Mouse (Mus musculus): ENCODE measurements around the gene Pde11a.

Gene Pde11a

GRCm38 (mm10) chr2:76088413-76088812, 250.2 kb downstream of the Pde11a start:
- DNase-seq, result no peak

- no peak for DNase-seq
Observed at GRCm38 (mm10) chr2:76087170-76087569, 251.4 kb downstream of the Pde11a start.

- DNase-seq, result no peak
Observed at GRCm38 (mm10) chr2:76084982-76085381, 253.6 kb downstream of the Pde11a start.

- DNase-seq, result no peak
Observed at GRCm38 (mm10) chr2:76083901-76084300, 254.7 kb downstream of the Pde11a start.

GRCm38 (mm10) chr2:76083396-76083795, 255.2 kb downstream of the Pde11a start:
- DNase-seq, result no peak

- DNase-seq, result no peak
Observed at GRCm38 (mm10) chr2:76081991-76082390, 256.6 kb downstream of the Pde11a start.

GRCm38 (mm10) chr2:76080549-76080948, 258.0 kb downstream of the Pde11a start:
- no peak for DNase-seq

GRCm38 (mm10) chr2:76076838-76077237, 261.7 kb downstream of the Pde11a start:
- no peak for DNase-seq

GRCm38 (mm10) chr2:76076047-76076446, 262.5 kb downstream of the Pde11a start:
- no peak for DNase-seq

GRCm38 (mm10) chr2:76073079-76073478, 265.5 kb downstream of the Pde11a start:
- no peak for DNase-seq

GRCm38 (mm10) chr2:76070432-76071306, 267.9 kb downstream of the Pde11a start:
- peak; percentile 17 for DNase-seq

- DNase-seq, result no peak
Observed at GRCm38 (mm10) chr2:76069238-76069637, 269.3 kb downstream of the Pde11a start.

GRCm38 (mm10) chr2:76068155-76068554, 270.4 kb downstream of the Pde11a start:
- DNase-seq, result no peak

GRCm38 (mm10) chr2:76067144-76067543, 271.4 kb downstream of the Pde11a start:
- no peak for DNase-seq

- DNase-seq, result no peak
Observed at GRCm38 (mm10) chr2:76065292-76065691, 273.3 kb downstream of the Pde11a start.

GRCm38 (mm10) chr2:76064078-76064477, 274.5 kb downstream of the Pde11a start:
- DNase-seq, result no peak

GRCm38 (mm10) chr2:76060207-76060606, 278.4 kb downstream of the Pde11a start:
- DNase-seq, result no peak

- no peak for DNase-seq
Observed at GRCm38 (mm10) chr2:76059595-76059994, 279.0 kb downstream of the Pde11a start.

- DNase-seq, result no peak
Observed at GRCm38 (mm10) chr2:76058661-76059467, 279.7 kb downstream of the Pde11a start.

GRCm38 (mm10) chr2:76057555-76057954, 281.0 kb downstream of the Pde11a start:
- DNase-seq, result no peak

- DNase-seq, result no peak
Observed at GRCm38 (mm10) chr2:76053748-76054331, 284.7 kb downstream of the Pde11a start.

- DNase-seq, result no peak
Observed at GRCm38 (mm10) chr2:76052897-76053505, 285.6 kb downstream of the Pde11a start.

GRCm38 (mm10) chr2:76051385-76051784, 287.2 kb downstream of the Pde11a start:
- no peak for DNase-seq
